Mouse (Mus musculus): ENCODE data around the gene Clcn2. TPM values are rescaled to one million over a fixed set of nuclear protein-coding genes. Genes with fewer than 3 reads are reported as not detected.

Clcn2 gene
- total and polyA plus RNA-seq, 3 experiments: 5.4 to 9.4 TPM; not detected in 1

DNA sequence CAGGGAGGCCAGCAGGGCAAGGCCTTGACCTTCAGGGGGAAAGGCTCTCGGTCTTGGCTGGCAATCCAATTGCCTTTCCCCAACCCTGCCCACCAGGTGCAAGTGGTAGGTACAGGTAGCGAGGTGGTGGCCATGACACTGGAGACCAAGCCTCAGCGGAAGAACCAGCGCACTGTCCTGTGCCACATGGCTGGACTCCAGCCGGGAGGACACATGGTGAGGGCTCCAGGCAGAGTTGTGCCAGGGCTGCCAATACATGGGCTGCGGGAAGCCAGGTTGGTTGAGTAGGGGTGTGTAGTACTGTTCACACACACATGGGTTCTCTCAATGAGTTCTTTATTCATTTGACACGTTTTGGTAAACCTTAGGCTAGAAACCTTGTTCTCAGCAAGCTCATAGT is 18.6 kb upstream of the Clcn2 start:
- no peak overlapping the region for H3K27ac ChIP-seq (ENCODE audit: control insufficient read depth, low read depth, low read length)
- H3K79me2 ChIP-seq (ENCODE audit: control insufficient read depth, insufficient read depth, low read length, poor library complexity): no peaks in the 10 kb centered on the region
- no peaks in the 10 kb centered on the region for H3K4me1 ChIP-seq (ENCODE audit: control insufficient read depth in 1 of 2, insufficient read depth in 2 of 2, low read length in 2 of 2)
- H3K9ac ChIP-seq (ENCODE audit: control insufficient read depth, low read depth, low read length, poor library complexity, severe bottlenecking): no peak overlapping the region
- H3K27me3 ChIP-seq (ENCODE audit: control insufficient read depth in 1 of 2, insufficient read depth in 2 of 2, low read length in 2 of 2): no peaks in the 10 kb centered on the region; a peak in 2 of 4 replicates
- TF ChIP-seq E2F4 (IDR thresholded peaks at IDR 0.05; ENCODE audit: borderline replicate concordance, low read depth, low read length) (no peak), MYB (IDR thresholded peaks at IDR 0.05; ENCODE audit: low read depth, low read length) (no peak), CHD2 (IDR thresholded peaks at IDR 0.05; ENCODE audit: low read length) (no peak), USF2 (IDR thresholded peaks at IDR 0.05; ENCODE audit: borderline replicate concordance in 1 of 2, insufficient read depth in 1 of 2, low read depth in 1 of 2, low read length in 2 of 2) (no peak), GATA1 (IDR thresholded peaks at IDR 0.05; ENCODE audit: low read depth, low read length) (no peak), RAD21 (IDR thresholded peaks at IDR 0.05; ENCODE audit: low read depth, low read length) (no peak), MYC (IDR thresholded peaks at IDR 0.05; ENCODE audit: low read depth, low read length) (no peak)
- H3K36me3 ChIP-seq (ENCODE audit: control insufficient read depth in 1 of 2, insufficient read depth in 2 of 2, low read length in 2 of 2): no peaks in the 10 kb centered on the region
- H3K4me3 ChIP-seq (ENCODE audit: control insufficient read depth in 1 of 2, insufficient read depth in 1 of 2, low read depth in 2 of 2, low read length in 2 of 2): no peak overlapping the region
- DNase-seq (ENCODE audit: low read depth, low spot score): no peak
- H3K9me3 ChIP-seq (replicated peaks; ENCODE audit: insufficient read depth, low read length): no peaks in the 10 kb centered on the region

GRCm38 (mm10) chr16:20735651-20736050 is 18.1 kb upstream of the Clcn2 start:
- H3K4me3 ChIP-seq (ENCODE audit: control insufficient read depth in 1 of 2, insufficient read depth in 1 of 2, low read depth in 2 of 2, low read length in 2 of 2): no peak overlapping the region
- DNase-seq (ENCODE audit: low read depth, low spot score): no peak
- TF ChIP-seq KAT2A (conservative IDR thresholded peaks at IDR 0.05; ENCODE audit: low read depth, low read length): no peak
- no peak for TF ChIP-seq ELF1 (IDR thresholded peaks at IDR 0.05; ENCODE audit: low read depth, low read length)
- TF ChIP-seq RCOR1 (IDR thresholded peaks at IDR 0.05; ENCODE audit: low read depth, low read length): no peak
- no peak for TF ChIP-seq MAX (IDR thresholded peaks at IDR 0.05; ENCODE audit: low read length)
- TF ChIP-seq SIN3A (IDR thresholded peaks at IDR 0.05; ENCODE audit: low read length): no peak
- no peak for TF ChIP-seq HCFC1 (IDR thresholded peaks at IDR 0.05; ENCODE audit: low read depth, low read length)
- no peak for TF ChIP-seq GABPA (IDR thresholded peaks at IDR 0.05; ENCODE audit: low read depth, low read length)
- no peak for TF ChIP-seq MAZ (IDR thresholded peaks at IDR 0.05; ENCODE audit: low read depth, low read length)
- no peak for TF ChIP-seq ZKSCAN1 (IDR thresholded peaks at IDR 0.05; ENCODE audit: low read depth, low read length)
- TF ChIP-seq E2F4 (IDR thresholded peaks at IDR 0.05; ENCODE audit: borderline replicate concordance, low read depth, low read length): no peak
- no peaks in the 10 kb centered on the region for H3K79me2 ChIP-seq (ENCODE audit: control insufficient read depth, insufficient read depth, low read length, poor library complexity)
- H3K27me3 ChIP-seq (ENCODE audit: control insufficient read depth in 1 of 2, insufficient read depth in 2 of 2, low read length in 2 of 2): no peaks in the 10 kb centered on the region; a peak in 2 of 4 replicates
- no peak overlapping the region for H3K27ac ChIP-seq (ENCODE audit: control insufficient read depth, low read depth, low read length)
- no peak overlapping the region for H3K9ac ChIP-seq (ENCODE audit: control insufficient read depth, low read depth, low read length, poor library complexity, severe bottlenecking)
- no peaks in the 10 kb centered on the region for H3K4me1 ChIP-seq (ENCODE audit: control insufficient read depth in 1 of 2, insufficient read depth in 2 of 2, low read length in 2 of 2)
- H3K9me3 ChIP-seq (replicated peaks; ENCODE audit: insufficient read depth, low read length): no peaks in the 10 kb centered on the region
- no peaks in the 10 kb centered on the region for H3K36me3 ChIP-seq (ENCODE audit: control insufficient read depth in 1 of 2, insufficient read depth in 2 of 2, low read length in 2 of 2)

Measured in MEL (cell line).